Mouse (Mus musculus) midbrain, embryonic 10.5 days (tissue): ENCODE measurements around the gene Sat2. TPM values are rescaled to one million over a fixed set of nuclear protein-coding genes. Genes with fewer than 3 reads are reported as not detected.

Experiments
- DNase-seq: peaks from one replicate; pipeline ENCODE4 v3.0.0-alpha.2; 2017; ENCODE audit warnings: low spot score
- H3K27ac ChIP-seq: fragments of 300-500 bp; sonication (generic); replicated peaks from 2 replicates; pipeline ENCODE4 v1.5.1; 2016; ENCODE audit warnings: mild to moderate bottlenecking
- H3K27me3 ChIP-seq: fragments of 300-500 bp; sonication (generic); 2 replicates; pipeline ENCODE4 v1.6.1; 2016; ENCODE audit warnings: low read depth, mild to moderate bottlenecking; ENCODE audit not compliant: poor library complexity, severe bottlenecking
- H3K36me3 ChIP-seq: fragments of 300-500 bp; sonication (generic); 2 replicates; pipeline ENCODE4 v1.6.1; 2016; ENCODE audit warnings: mild to moderate bottlenecking, moderate library complexity
- H3K4me1 ChIP-seq: fragments of 300-500 bp; sonication (generic); 2 replicates; pipeline ENCODE4 v1.6.1; 2016
- H3K4me3 ChIP-seq: fragments of 300-500 bp; sonication (generic); 2 replicates; pipeline ENCODE4 v1.5.1; 2016; ENCODE audit warnings: mild to moderate bottlenecking, moderate library complexity
- H3K9me3 ChIP-seq: fragments of 300-500 bp; sonication (generic); replicated peaks from 2 replicates; pipeline ENCODE4 v1.6.1; 2016; ENCODE audit warnings: mild to moderate bottlenecking
- WGBS: fragments of 180-500 bp; shearing (Covaris S2); methylation state at CpG from one replicate; pipeline ENCODE4 v1.1.7; 2016; 5-methylcytosine and 5-hydroxymethylcytosine counted together
- polyA plus RNA-seq: library from polyadenylated mRNA; unstranded; fragments of >200 nt; fragmentation: Nextera tagmentation; extraction: Ambion mirVana; gene quantifications from 2 replicates; pipeline ENCODE4 v1.2.1, GENCODE M21; 2016

Gene Sat2
- polyA plus RNA-seq, 1 experiment from 2014 or later = 16.1 TPM

DNA sequence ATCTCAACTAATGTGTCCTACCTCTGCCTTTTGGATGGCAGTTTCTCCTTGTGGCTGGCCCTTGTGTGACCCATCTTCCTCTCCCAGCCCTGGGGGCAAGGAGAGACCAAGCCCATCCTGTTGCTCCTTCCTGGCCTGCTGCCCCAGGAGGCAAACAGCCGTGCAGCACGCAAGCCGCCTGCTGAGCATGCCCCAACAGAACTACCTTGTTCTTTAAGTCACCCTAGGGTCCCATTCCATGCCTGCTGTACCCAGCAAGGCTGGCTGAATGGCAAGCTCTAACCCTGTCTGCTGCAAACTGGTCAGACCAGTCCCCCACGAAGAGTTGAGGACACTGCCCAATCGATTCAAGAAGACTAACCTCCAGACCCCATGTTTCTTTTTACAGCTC is 34.2 kb downstream of the Sat2 start:
- 83% methylated on average over 5 of the region's 5 CpGs for WGBS
- no peaks in the 10 kb centered on the region for H3K9me3 ChIP-seq
- no peaks in the 10 kb centered on the region for H3K27me3 ChIP-seq
- no peak overlapping the region; the same call in 1 of the 2 replicates for H3K4me3 ChIP-seq
- H3K27ac ChIP-seq = 0 out of 2 replicates have a peak overlapping the region, but pooled peaks have one; percentile 6
- H3K4me1 ChIP-seq = peaks cover 42% of the 10 kb centered on the region
- no peak for DNase-seq
- peaks cover 91% of the 10 kb centered on the region for H3K36me3 ChIP-seq

- H3K4me3 ChIP-seq = peak overlapping the region; percentile 11; the same call in 1 of the 2 replicates
- H3K27ac ChIP-seq = no peak overlapping the region
- no peaks in the 10 kb centered on the region for H3K27me3 ChIP-seq
- no peaks in the 10 kb centered on the region for H3K9me3 ChIP-seq
- whole genome bisulfite sequencing = 83% methylated on average over 10 of the region's 10 CpGs
- DNase-seq = peak; percentile 65
- H3K4me1 ChIP-seq = peaks cover 49% of the 10 kb centered on the region
- H3K36me3 ChIP-seq = peaks cover 83% of the 10 kb centered on the region
These were observed 35.0 kb downstream of the Sat2 start for GRCm38 (mm10) chr11:69656617-69657461.

- Histone ChIP-seq H3K27me3 (no peaks in the 10 kb centered on the region), H3K27ac (no peak overlapping the region), H3K36me3 (peaks cover 76% of the 10 kb centered on the region), H3K4me1 (peaks cover 50% of the 10 kb centered on the region), H3K4me3 (no peak overlapping the region), H3K9me3 (no peaks in the 10 kb centered on the region)
- WGBS = 86% methylated on average over 15 of the region's 15 CpGs
- no peak for DNase-seq
These were observed 35.6 kb downstream of the Sat2 start for GRCm38 (mm10) chr11:69657462-69657881.

GRCm38 (mm10) chr11:69661221-69661881 is 39.5 kb downstream of the Sat2 start:
- Histone ChIP-seq H3K4me3 (peak overlapping the region; percentile 66), H3K36me3 (peaks cover 72% of the 10 kb centered on the region), H3K27me3 (no peaks in the 10 kb centered on the region), H3K4me1 (peaks cover 31% of the 10 kb centered on the region), H3K27ac (peak overlapping the region; percentile 96), H3K9me3 (no peaks in the 10 kb centered on the region)
- DNase-seq = no peak
- 89% methylated on average over 3 of the region's 3 CpGs for WGBS

- Histone ChIP-seq H3K4me3 (peak within 1 kb of the TSS; percentile 66), H3K27ac (peak within 1 kb of the TSS; percentile 96), H3K36me3 (peaks cover 71% of the 10 kb centered on the region), H3K27me3 (no peaks in the 10 kb centered on the region), H3K4me1 (peaks cover 25% of the 10 kb centered on the region), H3K9me3 (no peaks in the 10 kb centered on the region)
- peak; percentile 97 for DNase-seq
- under 1% methylated on average over 48 of the region's 48 CpGs for WGBS
These were observed 40.6 kb downstream of the Sat2 start, which contains the start of gene Mpdu1 for GRCm38 (mm10) chr11:69662213-69662966. Gene Mpdu1, minus strand, starts transcription at chr11:69662642.

DNA sequence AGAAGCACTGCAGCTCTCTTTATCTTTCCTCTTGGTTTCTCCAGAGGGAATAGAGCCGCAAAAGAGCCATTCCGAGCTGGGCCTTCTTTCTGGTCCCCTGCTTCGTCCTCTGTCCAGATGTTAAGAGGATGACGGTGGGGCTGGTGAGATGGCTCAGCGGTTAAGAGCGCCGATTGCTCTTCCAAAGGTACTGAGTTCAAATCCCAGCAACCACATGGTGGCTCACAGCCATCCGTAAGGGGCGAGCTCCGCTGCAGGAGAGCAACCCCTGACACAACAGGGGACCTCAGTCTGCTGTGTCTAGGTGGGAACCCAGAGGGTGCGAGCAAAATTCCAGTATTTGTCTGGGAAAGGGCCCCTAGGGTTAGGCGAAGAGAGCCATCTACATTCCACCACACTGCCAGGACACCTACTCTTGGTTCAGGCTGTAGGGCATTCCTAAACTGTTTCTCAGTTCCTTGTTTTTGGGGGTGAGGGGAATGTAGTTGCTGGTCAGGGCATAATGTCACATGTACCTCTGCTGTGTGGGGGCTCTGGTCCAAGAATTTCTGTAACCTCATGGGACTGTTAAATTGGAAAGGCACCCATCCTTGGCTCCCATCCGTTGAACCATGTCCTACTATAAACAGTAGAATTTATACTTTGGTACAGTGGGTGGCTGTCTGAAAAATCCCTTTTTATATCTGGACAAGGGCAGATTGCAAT is 41.3 kb downstream of the Sat2 start:
- Histone ChIP-seq H3K4me1 (peaks cover 25% of the 10 kb centered on the region), H3K36me3 (peaks cover 71% of the 10 kb centered on the region), H3K27ac (peak overlapping the region; percentile 96), H3K4me3 (peak overlapping the region; percentile 66), H3K9me3 (no peaks in the 10 kb centered on the region), H3K27me3 (no peaks in the 10 kb centered on the region)
- DNase-seq = no peak
- WGBS = 68% methylated on average over 13 of the region's 13 CpGs

DNA sequence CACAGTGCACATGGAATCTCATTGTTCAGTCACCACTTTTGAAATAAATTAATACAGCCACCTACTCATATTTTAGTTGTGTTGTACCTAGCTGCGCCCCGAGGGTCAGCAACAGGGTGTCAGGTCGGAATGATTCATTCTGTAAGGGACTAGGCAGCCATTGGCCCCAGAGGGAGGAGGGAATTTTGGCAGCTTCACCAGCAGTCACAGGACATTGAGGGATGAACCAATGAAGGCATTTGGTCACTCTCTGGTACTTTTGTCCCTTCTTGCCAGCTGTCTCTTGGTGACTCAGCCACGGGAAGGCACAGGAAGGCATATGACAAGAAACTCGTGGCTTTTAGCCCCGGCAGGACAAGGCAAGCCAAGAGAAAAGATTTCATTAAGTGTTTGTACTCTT is 42.0 kb downstream of the Sat2 start:
- Histone ChIP-seq H3K27ac (peak overlapping the region; percentile 96), H3K27me3 (no peaks in the 10 kb centered on the region), H3K9me3 (no peaks in the 10 kb centered on the region), H3K4me3 (peak overlapping the region; percentile 66; the same call in 1 of the 2 replicates), H3K36me3 (peaks cover 71% of the 10 kb centered on the region), H3K4me1 (peaks cover 26% of the 10 kb centered on the region)
- 90% methylated on average over 6 of the region's 6 CpGs for WGBS
- DNase-seq = no peak

DNA sequence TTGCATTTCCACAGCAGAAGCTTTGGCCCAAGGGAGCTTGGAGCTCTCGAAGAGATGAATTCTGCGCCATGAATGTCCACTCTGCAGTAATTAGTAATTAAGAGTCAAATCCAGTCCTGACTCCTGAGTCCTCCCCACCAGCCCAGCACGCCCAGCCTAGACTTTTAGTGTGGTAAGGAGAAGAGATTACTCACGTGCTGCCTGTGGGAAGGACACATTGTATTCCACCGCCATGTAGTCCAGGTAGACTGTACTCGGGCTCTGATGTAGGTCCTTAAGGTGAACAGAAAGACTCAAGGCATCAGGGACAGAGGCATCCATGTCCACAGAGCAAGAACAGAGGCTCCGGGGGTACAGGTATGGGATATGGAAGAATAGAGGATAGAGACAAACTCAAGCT is 43.0 kb downstream of the Sat2 start:
- Histone ChIP-seq H3K9me3 (no peaks in the 10 kb centered on the region), H3K4me3 (peak overlapping the region; percentile 7; the same call in 1 of the 2 replicates), H3K36me3 (peaks cover 72% of the 10 kb centered on the region), H3K4me1 (peaks cover 35% of the 10 kb centered on the region), H3K27me3 (no peaks in the 10 kb centered on the region), H3K27ac (no peak overlapping the region)
- 92% methylated on average over 7 of the region's 7 CpGs for WGBS
- no peak for DNase-seq

- Histone ChIP-seq H3K27me3 (no peaks in the 10 kb centered on the region), H3K4me1 (peaks cover 42% of the 10 kb centered on the region), H3K36me3 (peaks cover 72% of the 10 kb centered on the region), H3K27ac (no peak overlapping the region), H3K9me3 (no peaks in the 10 kb centered on the region), H3K4me3 (0 out of 2 replicates have a peak overlapping the region, but pooled peaks have one; percentile 7)
- no peak for DNase-seq
- WGBS = 84% methylated on average over 9 of the region's 9 CpGs
These were observed 43.7 kb downstream of the Sat2 start for GRCm38 (mm10) chr11:69665457-69665960.

DNA sequence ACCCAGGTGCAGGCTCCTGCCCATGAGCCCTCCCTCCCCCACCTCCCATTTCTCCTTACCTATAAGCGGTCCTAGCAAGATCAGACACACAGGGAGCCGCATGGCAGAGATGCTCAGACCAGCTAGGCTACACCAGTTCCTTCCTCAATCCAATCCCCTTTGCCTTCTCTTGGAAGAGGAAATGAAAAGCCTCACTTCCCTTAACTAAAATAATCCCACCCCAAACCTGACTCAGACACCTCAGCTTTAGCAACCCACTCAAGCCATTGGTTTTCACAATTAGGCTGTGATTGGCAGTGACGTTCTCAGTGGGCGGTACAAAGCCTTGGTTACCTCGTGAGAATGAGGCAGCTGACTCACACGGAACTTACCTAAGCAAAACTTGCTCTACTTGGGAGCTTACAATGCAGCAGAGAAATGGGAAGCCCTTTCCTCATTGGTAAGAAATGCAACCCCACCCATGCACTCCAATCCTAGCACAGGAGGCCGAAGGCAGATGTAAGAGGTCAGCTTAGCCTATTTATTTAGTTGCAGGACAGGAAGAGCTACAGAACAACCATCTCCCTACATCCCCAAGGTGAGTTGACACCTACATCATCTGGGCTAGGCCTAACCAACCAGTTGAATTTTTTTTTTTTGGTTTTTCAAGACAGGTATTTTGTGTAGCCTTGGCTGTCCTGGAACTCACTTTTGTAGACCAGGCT is 44.3 kb downstream of the Sat2 start, which contains the start of gene Cd68:
Gene Cd68 (minus strand): TSS at position 193 of the 704 bp plus-strand sequence.
- Histone ChIP-seq H3K9me3 (no peaks in the 10 kb centered on the region), H3K4me1 (peaks cover 42% of the 10 kb centered on the region), H3K4me3 (peak within 1 kb of the TSS; percentile 7; the same call in 1 of the 2 replicates), H3K27me3 (no peaks in the 10 kb centered on the region), H3K36me3 (peaks cover 78% of the 10 kb centered on the region), H3K27ac (no peak within 1 kb of the TSS)
- DNase-seq = no peak
- WGBS = 37% methylated on average over 7 of the region's 7 CpGs

DNA sequence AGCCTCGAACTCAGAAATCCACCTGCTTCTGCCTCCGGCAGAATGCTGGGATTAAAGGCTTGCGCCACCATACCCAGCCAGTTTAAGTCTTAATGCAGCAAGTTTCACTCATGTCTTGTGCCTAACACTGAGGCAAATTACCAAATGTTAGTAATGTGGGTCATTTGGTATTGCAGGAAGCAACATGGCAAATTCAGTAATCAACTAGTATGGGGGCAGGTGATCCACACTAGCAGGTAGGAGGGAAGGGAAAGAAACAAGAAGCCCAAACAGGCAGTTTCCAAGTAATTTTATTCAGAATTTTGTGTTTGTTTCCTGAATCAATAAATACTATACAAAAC is 44.8 kb downstream of the Sat2 start:
- no peak for DNase-seq
- Histone ChIP-seq H3K27ac (no peak overlapping the region), H3K27me3 (no peaks in the 10 kb centered on the region), H3K9me3 (no peaks in the 10 kb centered on the region), H3K4me3 (no peak overlapping the region), H3K36me3 (peaks cover 83% of the 10 kb centered on the region), H3K4me1 (peaks cover 37% of the 10 kb centered on the region)
- 89% methylated on average over 3 of the region's 3 CpGs for WGBS
